Mouse (Mus musculus) ES-E14 (cell line): ENCODE data around the gene BC051665.

Source experiments
- CHD2 ChIP-seq: IDR thresholded peaks from 2 replicates; pipeline ENCODE4 v1.6.1; 2014; ENCODE audit warnings: mild to moderate bottlenecking, low read depth, low read length, inconsistent platforms
- HCFC1 ChIP-seq: IDR thresholded peaks from 2 replicates; pipeline ENCODE4 v1.6.1; 2012; ENCODE audit warnings: low read length, inconsistent platforms, borderline replicate concordance; ENCODE audit not compliant: insufficient read depth

- TF ChIP-seq CHD2: no peak
- no peak for TF ChIP-seq HCFC1
Observed at GRCm38 (mm10) chr13:60780534-60780933, 5.6 kb downstream of the BC051665 start.
